Mouse (Mus musculus) olfactory bulb, adult 2 months (tissue): ENCODE measurements around the gene Anks1.

Experiments used
- CTCF ChIP-seq: fragments of 200-500 bp; IDR thresholded peaks from 2 replicates; pipeline ENCODE4 v1.5.1; 2012; ENCODE audit warnings: low read depth, mild to moderate bottlenecking, low read length, moderate library complexity; ENCODE audit not compliant: insufficient read depth
- POLR2A ChIP-seq: fragments of 200-500 bp; IDR thresholded peaks from 2 replicates; pipeline ENCODE4 v1.6.1; 2012; ENCODE audit warnings: mild to moderate bottlenecking, low read depth, low read length, moderate library complexity; ENCODE audit not compliant: insufficient read depth

GRCm38 (mm10) chr17:28052293-28052863 is 143.3 kb downstream of the Anks1 start:
- TF ChIP-seq POLR2A, result no peak
- TF ChIP-seq CTCF, result no peak
